Mouse (Mus musculus) heart, adult 18-20 months (tissue): ENCODE results near the gene Ppp1r9b. TPM values are rescaled to one million over a fixed set of nuclear protein-coding genes. Genes with fewer than 3 reads are reported as not detected.

Experiments used
- DNase-seq, 2 experiments: peaks; one replicate each; pipeline ENCODE4 v3.0.0; 2021 to 2022; ENCODE audit warnings: mixed read lengths in 1 of 2
- total RNA-seq, 2 experiments: library from RNA; stranded (reverse); gene quantifications; 2 replicates each; pipeline ENCODE4 v1.2.3; 2021

Ppp1r9b gene
- total RNA-seq, 2 experiments from 2014 or later = 44.8 to 47.2 TPM

GRCm38 (mm10) chr11:94976199-94976598 is 14.6 kb upstream of the Ppp1r9b start, which contains the start of gene Sgca:
TSS of gene Sgca (minus strand) at chr11:94976327.
- DNase-seq = peak; percentile 62 to 70

- no peak for DNase-seq
Observed at GRCm38 (mm10) chr11:94978178-94978915, 12.5 kb upstream of the Ppp1r9b start.

- peak; percentile 98 for DNase-seq
Observed at GRCm38 (mm10) chr11:94978947-94979346, 11.9 kb upstream of the Ppp1r9b start.

GRCm38 (mm10) chr11:94979462-94980179 is 11.2 kb upstream of the Ppp1r9b start:
- no peak for DNase-seq

GRCm38 (mm10) chr11:94985140-94985539 is 5.7 kb upstream of the Ppp1r9b start:
- no peak for DNase-seq

GRCm38 (mm10) chr11:94985822-94986221 is 5.0 kb upstream of the Ppp1r9b start:
- no peak for DNase-seq

- no peak for DNase-seq
Observed at GRCm38 (mm10) chr11:94986435-94986834, 4.4 kb upstream of the Ppp1r9b start.

GRCm38 (mm10) chr11:94987341-94987740 is 3.5 kb upstream of the Ppp1r9b start:
- no peak for DNase-seq

GRCm38 (mm10) chr11:94987851-94988250 is 3.0 kb upstream of the Ppp1r9b start:
- no peak for DNase-seq

GRCm38 (mm10) chr11:94988780-94989561 is 1.9 kb upstream of the Ppp1r9b start:
- DNase-seq = peak; percentile 60 to 64

GRCm38 (mm10) chr11:94989562-94990017 is 1.2 kb upstream of the Ppp1r9b start:
- peak; percentile 92 to 93 for DNase-seq

GRCm38 (mm10) chr11:94990102-94990748 is 610 bp upstream of the Ppp1r9b start:
- DNase-seq = no peak

- peak; percentile 68 to 75 for DNase-seq
Observed at GRCm38 (mm10) chr11:94991641-94992479, 1.0 kb downstream of the Ppp1r9b start.

- DNase-seq = no peak
Observed at GRCm38 (mm10) chr11:94992480-94992753, 1.6 kb downstream of the Ppp1r9b start.

- DNase-seq = peak; percentile 75 to 83
Observed at GRCm38 (mm10) chr11:94992754-94993606, 2.1 kb downstream of the Ppp1r9b start.

GRCm38 (mm10) chr11:94994208-94994814 is 3.5 kb downstream of the Ppp1r9b start:
- peak; percentile 64 to 66 for DNase-seq

GRCm38 (mm10) chr11:94994947-94995772 is 4.3 kb downstream of the Ppp1r9b start:
- no peak for DNase-seq

- DNase-seq = no peak
Observed at GRCm38 (mm10) chr11:94996101-94996500, 5.3 kb downstream of the Ppp1r9b start.

GRCm38 (mm10) chr11:94996984-94997383 is 6.1 kb downstream of the Ppp1r9b start:
- no peak for DNase-seq
